Mouse (Mus musculus) kidney, adult 2 months (tissue): Measurements from ENCODE around the gene Mb.

ENCODE experiments used
- CTCF ChIP-seq: fragments of 200-500 bp; conservative IDR thresholded peaks from 2 replicates; pipeline ENCODE4 v1.5.1; 2011; ENCODE audit warnings: low read depth, mild to moderate bottlenecking, control low read depth, low read length, moderate library complexity, mixed read lengths; ENCODE audit not compliant: insufficient read depth, insufficient read length
- POLR2A ChIP-seq: fragments of 200-500 bp; IDR thresholded peaks from one replicate; pipeline ENCODE4 v1.6.1; 2011; ENCODE audit warnings: low read depth, low read length, control low read depth

DNA sequence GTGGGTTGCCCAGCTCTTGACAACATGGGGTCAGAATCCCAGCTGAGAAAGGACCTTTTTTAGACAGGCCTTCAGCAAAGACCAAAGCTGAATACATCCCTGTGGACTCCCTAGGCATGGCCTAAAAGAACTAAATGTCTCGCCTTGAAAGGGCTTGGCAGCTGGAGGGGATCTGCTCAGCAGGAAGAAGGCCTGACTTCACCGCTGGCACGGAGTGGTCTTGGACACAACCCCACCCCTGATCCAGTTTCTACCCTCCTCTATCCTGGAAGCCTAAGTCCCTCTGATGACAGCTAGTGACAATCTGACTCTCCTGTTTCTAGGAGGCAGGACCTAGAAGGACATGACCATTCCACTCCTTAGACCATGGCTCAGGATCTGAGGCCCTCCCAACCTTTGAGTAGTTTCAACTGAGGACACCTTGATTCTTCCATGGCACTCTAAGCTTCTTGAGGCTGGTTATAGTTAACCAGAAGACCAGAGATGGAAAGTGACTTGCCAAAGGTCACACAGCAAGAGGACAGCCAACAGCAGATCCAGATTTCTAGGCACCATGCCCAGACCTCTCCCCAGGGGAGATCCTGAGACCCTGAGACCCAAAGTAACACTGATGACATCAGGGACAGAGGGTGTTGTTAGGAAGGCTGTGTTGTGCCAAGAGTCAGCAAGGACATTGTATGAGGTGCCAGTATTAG is 47.1 kb downstream of the Mb start:
- TF ChIP-seq CTCF, result no peak
- no peak for TF ChIP-seq POLR2A
